Mouse (Mus musculus) kidney, postnatal 36 days (tissue): ENCODE measurements around the gene Prkce.

ENCODE experiments used
- DNase-seq, 2 experiments: peaks; one replicate each; pipeline ENCODE4 v3.0.0; 2021 to 2022; ENCODE audit warnings: mixed read lengths in 2 of 2

Gene Prkce

GRCm38 (mm10) chr17:86176722-86177121, 9.1 kb downstream of the Prkce start:
- no peak for DNase-seq

- no peak for DNase-seq
Measured at GRCm38 (mm10) chr17:86183788-86184187, 16.2 kb downstream of the Prkce start.

- no peak for DNase-seq
Measured at GRCm38 (mm10) chr17:86184552-86185209, 17.1 kb downstream of the Prkce start.

DNA sequence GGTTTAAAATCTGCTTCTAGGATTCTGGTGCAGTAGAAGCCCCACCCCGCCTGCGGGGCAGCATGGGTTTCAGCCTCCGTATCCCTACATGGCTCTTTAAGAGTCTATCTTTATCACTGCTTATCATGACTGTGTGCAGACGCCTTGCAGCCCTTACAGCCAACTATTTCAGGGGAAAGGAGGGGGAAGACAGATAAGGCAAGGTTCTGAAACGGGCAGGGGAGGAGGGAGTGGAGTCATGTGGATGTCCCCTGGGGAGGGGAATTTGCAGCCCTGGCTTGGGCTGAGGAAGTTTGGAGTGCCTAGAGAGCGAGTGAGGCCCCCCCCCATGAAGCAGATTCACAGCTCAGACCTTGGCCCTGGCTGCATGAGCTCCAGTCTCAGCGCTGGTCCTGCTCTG, 18.0 kb downstream of the Prkce start:
- DNase-seq = no peak

- DNase-seq = no peak
Measured at GRCm38 (mm10) chr17:86187777-86188176, 20.2 kb downstream of the Prkce start.

DNA sequence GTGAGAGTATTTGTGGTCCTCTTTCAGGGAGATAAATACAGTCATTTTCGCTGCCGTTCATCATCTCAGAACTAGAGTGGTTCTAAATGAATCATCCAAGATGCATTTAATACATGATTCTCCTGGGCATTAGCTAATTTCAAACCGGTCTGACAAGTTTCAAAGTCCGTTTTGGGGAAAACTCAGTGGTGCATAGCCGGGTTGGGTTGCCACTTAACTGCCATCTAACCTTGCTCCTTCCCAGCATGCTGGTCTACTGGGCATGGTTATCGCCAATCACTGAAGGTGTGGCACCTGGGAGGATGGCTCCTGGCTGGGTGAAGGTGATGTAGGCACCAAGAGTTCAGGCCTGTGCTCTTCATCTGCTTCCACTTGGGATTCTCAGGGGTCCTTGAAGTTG, 26.4 kb downstream of the Prkce start:
- DNase-seq = peak; percentile 62 to 77

DNA sequence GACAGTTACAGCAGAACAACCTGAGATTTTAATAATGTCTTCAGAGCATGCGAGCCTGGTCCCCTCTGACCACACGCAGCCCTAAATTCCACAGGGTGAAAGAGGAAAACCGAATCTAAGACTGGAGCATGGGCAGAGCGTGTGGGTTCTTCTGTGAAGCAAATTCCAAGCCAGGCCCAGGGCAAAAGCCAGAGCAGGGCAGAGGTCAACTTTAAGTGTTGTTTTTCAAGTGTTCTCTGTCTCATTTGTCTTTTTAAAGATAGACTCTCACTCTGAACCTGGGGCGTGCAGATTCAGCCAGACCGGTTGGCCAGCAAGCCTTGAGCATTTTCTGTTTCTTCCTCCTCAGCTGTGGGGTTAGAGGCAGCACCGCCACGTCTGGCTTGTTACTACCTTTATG, 27.3 kb downstream of the Prkce start:
- DNase-seq = peak; percentile 67 to 72

GRCm38 (mm10) chr17:86198496-86199465, 31.2 kb downstream of the Prkce start:
- peak; percentile 69 to 73 for DNase-seq

GRCm38 (mm10) chr17:86201981-86202380, 34.4 kb downstream of the Prkce start:
- no peak for DNase-seq

- DNase-seq = no peak
Measured at GRCm38 (mm10) chr17:86202972-86203371, 35.4 kb downstream of the Prkce start.

GRCm38 (mm10) chr17:86203531-86204450, 36.2 kb downstream of the Prkce start:
- DNase-seq = peak; percentile 55 to 76

DNA sequence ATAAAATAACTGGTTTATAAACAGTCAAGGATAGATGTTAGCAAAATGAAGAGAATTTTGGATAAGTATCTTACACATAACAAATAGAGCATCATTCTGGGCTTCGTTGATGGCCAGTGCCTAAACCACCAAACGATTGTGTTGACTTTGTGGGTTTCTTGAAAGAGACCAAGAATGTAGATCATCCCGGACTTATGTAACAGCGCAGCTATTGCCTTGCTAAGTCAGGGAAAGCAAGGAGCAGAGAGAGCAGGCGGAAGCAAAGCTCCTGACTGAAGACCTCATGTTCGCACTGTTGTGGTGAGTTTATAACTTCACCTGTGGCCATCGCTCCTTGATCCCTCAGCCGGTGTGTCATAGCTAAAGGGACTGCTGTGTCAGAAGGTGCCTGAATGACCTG, 38.7 kb downstream of the Prkce start:
- no peak for DNase-seq

GRCm38 (mm10) chr17:86208057-86208820, 40.7 kb downstream of the Prkce start:
- no peak for DNase-seq

DNA sequence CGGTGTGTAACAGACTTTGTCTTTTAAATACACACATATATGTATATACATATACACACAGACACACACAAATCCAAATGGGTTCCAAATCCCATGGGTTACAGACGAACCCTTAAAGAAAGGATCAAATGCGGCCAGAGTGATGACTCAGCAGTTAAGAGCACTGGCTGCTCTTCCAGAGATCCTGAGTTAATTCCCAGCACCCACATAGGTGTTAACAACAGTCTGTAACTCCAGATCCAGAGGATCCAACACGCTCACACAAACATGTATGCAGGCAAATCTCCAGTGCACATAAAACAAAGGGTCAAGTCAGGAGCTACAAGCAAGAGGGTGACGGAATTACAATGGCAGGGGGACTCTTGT, 41.2 kb downstream of the Prkce start:
- no peak for DNase-seq

DNA sequence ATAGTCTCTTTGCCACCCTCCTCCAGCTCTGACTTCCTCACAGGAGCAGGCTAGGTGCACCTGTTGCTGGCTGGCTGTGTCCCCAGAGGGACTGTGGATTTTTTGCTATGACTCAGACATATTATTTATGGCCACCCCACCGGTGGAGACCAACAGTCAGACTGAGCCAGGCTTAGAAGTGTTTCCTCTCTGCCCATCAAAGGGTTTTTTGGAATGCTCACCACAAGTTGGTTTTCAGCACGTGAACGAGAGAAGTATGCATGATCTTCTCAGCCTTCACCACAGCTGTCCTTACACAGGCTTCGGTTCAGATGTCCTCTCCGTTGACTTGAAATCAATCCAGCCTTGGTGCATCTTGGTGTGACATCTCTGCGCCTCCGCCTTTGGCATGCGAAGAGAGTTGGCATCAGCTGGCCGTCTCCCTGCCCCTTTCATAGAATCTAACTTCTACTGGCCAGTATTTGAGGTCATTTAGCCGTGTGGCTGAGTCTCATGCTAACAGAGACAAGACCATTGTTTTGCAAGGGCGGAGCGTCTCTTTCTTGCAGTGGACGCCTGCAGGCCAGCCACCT, 42.2 kb downstream of the Prkce start:
- no peak for DNase-seq

DNA sequence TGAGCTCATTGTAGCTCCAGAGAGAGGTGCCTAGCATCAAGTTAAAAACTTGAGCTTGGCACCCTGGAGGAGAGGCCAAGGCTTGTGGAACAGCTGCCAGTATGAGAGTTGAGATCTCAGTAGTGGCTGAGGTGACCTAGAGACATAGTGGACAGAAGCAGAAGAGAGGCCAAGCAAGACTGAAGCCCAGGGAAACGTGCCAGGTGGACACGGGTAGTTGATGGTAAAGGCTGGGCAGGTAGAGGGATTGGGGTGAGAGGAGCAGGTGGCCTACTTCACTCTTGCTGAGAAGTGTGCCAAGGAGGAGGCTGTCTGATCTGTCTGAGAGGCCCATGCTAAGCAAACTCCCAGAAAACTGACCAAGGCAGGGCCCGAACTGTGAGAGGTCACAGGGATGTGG, 44.6 kb downstream of the Prkce start:
- DNase-seq = no peak

DNA sequence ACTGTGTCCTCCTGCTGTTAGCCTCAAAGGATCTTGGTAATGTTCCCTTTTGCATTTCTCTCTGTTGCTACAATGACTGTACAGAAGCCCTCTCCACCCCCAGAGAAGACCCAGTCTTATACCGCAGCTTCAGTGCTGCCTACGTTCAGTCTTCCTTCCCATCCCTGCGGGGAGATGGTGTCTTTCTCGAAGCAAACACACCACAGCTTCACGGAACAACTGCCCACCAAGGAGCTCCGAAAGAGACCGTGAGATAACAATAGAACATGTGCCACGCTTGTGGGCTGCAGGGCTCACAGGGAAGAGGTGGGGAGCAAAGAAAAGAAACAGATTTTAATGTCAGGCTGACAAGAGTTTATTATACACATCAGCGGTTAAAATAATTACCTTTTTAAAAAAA, 46.7 kb downstream of the Prkce start:
- DNase-seq = no peak

DNA sequence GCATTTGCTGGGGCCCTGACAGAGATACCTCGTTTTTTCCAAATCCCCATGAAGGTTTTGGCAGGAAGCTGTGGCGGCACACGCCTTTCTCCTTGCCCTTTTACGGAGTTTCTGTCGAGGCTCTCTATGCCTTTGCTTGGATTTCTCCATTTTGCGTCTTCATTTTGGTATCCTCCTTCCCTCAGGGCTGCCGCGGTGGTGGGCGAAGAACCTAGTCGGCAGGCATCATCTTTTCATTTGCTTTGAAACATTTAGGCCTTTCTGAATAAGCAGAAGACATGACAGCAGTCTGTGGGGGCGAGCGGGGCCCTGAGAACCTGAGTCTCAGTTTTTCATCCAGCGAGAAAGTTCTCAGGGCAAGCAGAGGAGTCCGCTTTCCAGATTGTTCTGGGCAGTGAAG, 47.2 kb downstream of the Prkce start:
- no peak for DNase-seq

DNA sequence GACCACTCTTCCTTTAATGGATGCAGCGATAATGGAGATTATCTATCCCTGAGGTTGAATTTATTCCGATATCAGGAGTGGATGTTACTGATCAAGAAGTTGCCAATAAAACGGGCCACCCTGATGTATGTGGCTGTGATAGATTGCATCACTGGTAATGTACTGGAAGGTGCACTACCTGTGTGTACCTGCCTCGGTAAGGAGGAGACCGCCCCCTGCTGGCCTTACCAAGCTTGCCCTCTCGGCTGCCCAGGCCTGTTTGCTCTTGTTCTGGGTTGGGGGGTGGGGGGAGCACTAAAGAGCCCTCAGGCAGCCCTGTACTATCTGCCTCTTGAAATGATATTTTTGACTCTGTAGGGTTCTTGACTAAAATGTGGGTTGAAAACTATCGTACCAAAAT, 48.2 kb downstream of the Prkce start:
- DNase-seq = peak; percentile 80 to 93

DNA sequence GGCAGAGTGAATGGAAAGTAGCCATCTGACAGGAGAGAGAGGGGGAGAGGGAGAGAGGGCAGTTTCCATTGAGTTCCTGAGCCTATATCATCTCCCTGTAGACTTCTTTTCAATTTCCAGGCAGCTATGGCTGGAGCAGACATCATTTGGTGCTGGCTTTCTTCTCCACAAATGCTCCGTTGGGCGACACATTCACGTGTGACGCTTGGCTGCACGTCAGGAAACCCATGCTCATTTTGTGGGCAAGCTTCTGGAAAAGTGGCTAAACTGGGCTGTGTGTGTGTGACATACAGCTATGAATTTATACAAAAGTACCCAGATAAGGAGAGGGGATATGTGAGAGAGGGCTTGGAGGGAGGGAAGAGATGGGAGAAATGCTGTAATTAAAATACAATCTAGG, 49.9 kb downstream of the Prkce start:
- no peak for DNase-seq

DNA sequence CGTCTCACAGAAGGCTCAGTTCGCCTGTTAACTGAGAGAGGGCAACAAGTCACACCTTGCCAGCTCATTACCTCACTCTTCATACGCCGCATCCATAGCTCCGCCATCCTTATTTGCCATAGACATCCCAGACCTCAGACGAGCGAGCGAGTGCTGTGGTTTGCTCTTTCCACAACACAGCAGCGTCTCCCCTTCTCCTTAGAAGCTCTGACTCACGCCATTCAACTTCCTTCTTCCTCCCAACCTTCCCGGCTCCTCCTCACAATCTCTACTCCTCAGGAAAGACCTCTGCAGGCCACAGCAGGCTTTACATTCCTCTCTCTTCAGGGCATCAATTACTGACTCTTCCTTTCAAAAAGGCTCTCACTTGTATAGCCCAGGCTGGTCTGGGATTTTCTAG, 51.0 kb downstream of the Prkce start:
- DNase-seq = no peak
